In the genomic region with DNA sequence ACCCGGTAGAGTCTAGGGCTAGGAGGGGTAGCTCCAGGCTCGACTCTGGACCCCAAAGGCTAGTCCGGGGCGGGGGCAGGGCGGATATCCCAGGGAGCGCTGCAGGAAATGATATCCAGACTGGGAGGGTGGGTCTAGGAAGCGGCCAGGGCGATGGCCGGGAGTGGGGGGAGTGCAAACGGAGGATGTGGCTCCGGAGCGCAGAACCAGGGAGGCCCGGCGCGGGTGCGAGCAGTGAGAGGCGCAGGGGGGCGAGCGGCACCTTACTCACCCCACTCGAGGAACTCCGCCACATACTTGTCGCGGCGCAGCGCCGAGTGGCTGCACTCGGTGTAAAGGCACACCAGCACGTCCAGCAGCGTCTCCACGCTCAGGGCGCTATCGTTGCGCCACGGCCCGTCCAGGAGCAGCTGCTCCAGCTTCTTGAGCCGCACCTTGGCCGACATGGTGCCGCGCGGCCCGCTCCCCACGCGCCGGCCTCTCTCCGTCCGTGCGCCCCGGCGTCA, we compare ENCODE assay signal across 8 mouse cellular contexts. TPM values are rescaled to one million over a fixed set of nuclear protein-coding genes. Genes with fewer than 3 reads are reported as not detected.
A peak's percentile ranks its signal among the peaks of the same experiment; 100 is the strongest.
DNase-seq lines count a peak whose midpoint lies in the region; ATAC-seq and TF ChIP-seq lines count a peak whose summit lies in the region.

No protein-coding gene starts in this region.

- peak overlapping the region; percentile 94 for H3K9ac ChIP-seq in forebrain, embryonic 15.5 days (replicated peaks)

- 0 out of 2 replicates have a peak, but pooled peaks have one; percentile 9 for TF ChIP-seq POLR2A in brain, embryonic 14.5 days (IDR thresholded peaks at IDR 0.05; ENCODE audit: borderline replicate concordance, extremely low read depth, insufficient read depth, insufficient read length, poor library complexity, severe bottlenecking)

- H3K4me3 ChIP-seq in forebrain, embryonic 15.5 days = peak overlapping the region; percentile 100
- H3K4me3 ChIP-seq in hindbrain, embryonic 10.5 days = peak overlapping the region; percentile 96
- H3K4me3 ChIP-seq in limb, embryonic 10.5 days = peak overlapping the region; percentile 97

- DNase-seq in right cerebral cortex, adult 18-20 months = peak; percentile 38
- DNase-seq in right cerebral cortex, postnatal 36 days (ENCODE audit: low spot score in 2 of 2) = no peak
- DNase-seq in brain, embryonic 14.5 days (ENCODE audit: low read depth) = peak; percentile 47
- DNase-seq in hindbrain, embryonic 10.5 days (ENCODE audit: low spot score) = peak; percentile 53
- DNase-seq in limb, embryonic 10.5 days (ENCODE audit: low spot score) = peak; percentile 72
- peak; percentile 56 for DNase-seq in urinary bladder, postnatal 14 days (ENCODE audit: low spot score)

- H3K27me3 ChIP-seq in forebrain, embryonic 15.5 days = no peaks in the 10 kb centered on the region
- no peaks in the 10 kb centered on the region for H3K27me3 ChIP-seq in hindbrain, embryonic 10.5 days (ENCODE audit: insufficient read depth, poor library complexity, severe bottlenecking)
- 0 out of 2 replicates have a peak, but pooled peaks cover 5% of the 10 kb centered on the region for H3K27me3 ChIP-seq in limb, embryonic 10.5 days (ENCODE audit: low read depth, poor library complexity, severe bottlenecking)

- WGBS in forebrain, embryonic 15.5 days = under 1% methylated on average over 49 of the region's 49 CpGs
- under 1% methylated on average over 49 of the region's 49 CpGs for WGBS in hindbrain, embryonic 10.5 days
- under 1% methylated on average over 49 of the region's 49 CpGs for WGBS in limb, embryonic 10.5 days

- H3K27ac ChIP-seq in forebrain, embryonic 15.5 days (replicated peaks) = peak overlapping the region; percentile 95
- peak overlapping the region; percentile 97 for H3K27ac ChIP-seq in hindbrain, embryonic 10.5 days
- peak overlapping the region; percentile 94 for H3K27ac ChIP-seq in limb, embryonic 10.5 days

- TF ChIP-seq CTCF in brain, embryonic 14.5 days (IDR thresholded peaks at IDR 0.05; ENCODE audit: borderline replicate concordance, extremely low read depth, insufficient read depth, insufficient read length) = no peak

- H3K4me2 ChIP-seq in forebrain, embryonic 15.5 days (replicated peaks) = peak overlapping the region; percentile 78

- H3K4me1 ChIP-seq in forebrain, embryonic 15.5 days = peaks cover 32% of the 10 kb centered on the region
- peaks cover 47% of the 10 kb centered on the region for H3K4me1 ChIP-seq in hindbrain, embryonic 10.5 days (replicated peaks)
- H3K4me1 ChIP-seq in limb, embryonic 10.5 days = peaks cover 33% of the 10 kb centered on the region

- ATAC-seq in forebrain, embryonic 15.5 days (replicated peaks) = no peak; the same call in none of the 2 replicates
- peak; percentile 46 for ATAC-seq in megakaryocyte-erythroid progenitor cell, adult 5-6 weeks (replicated peaks; ENCODE audit: low FRiP score, low TSS enrichment, poor library complexity, severe bottlenecking)

- no peaks in the 10 kb centered on the region for H3K9me3 ChIP-seq in forebrain, embryonic 15.5 days
- no peaks in the 10 kb centered on the region for H3K9me3 ChIP-seq in hindbrain, embryonic 10.5 days
- H3K9me3 ChIP-seq in limb, embryonic 10.5 days (replicated peaks) = no peaks in the 10 kb centered on the region

- no peaks in the 10 kb centered on the region for H3K36me3 ChIP-seq in forebrain, embryonic 15.5 days
- H3K36me3 ChIP-seq in hindbrain, embryonic 10.5 days = no peaks in the 10 kb centered on the region
- H3K36me3 ChIP-seq in limb, embryonic 10.5 days = no peaks in the 10 kb centered on the region

RNA-seq across cellular contexts. Expression of a gene that starts 0.6 kb away (rescaled TPM):
- polyA plus RNA-seq in brain, embryonic 14.5 days (2012; rRNA removed) = 236 and 250 TPM in 2 replicates
- polyA plus RNA-seq in forebrain, embryonic 15.5 days (2015; fragmentation: Nextera tagmentation; extraction: Ambion mirVana) = 33.9 and 35.5 TPM in 2 replicates
- 32.6 and 34.7 TPM in 2 replicates for polyA plus RNA-seq in hindbrain, embryonic 10.5 days (2016; fragmentation: Nextera tagmentation; extraction: Ambion mirVana)
- 30.4 and 32.0 TPM in 2 replicates for polyA plus RNA-seq in limb, embryonic 10.5 days (2016; fragmentation: Nextera tagmentation; extraction: Ambion mirVana)
- total RNA-seq in megakaryocyte-erythroid progenitor cell, adult 5-6 weeks (2014; fragmentation: Nextera tagmentation) = 7.9 and 11.5 TPM in 2 replicates
- total RNA-seq in megakaryocyte-erythroid progenitor cell, adult 5-6 weeks (2017) = 2.6 and 9.6 TPM in 2 replicates

RNA-seq across cellular contexts. Expression of a gene that starts 29.7 kb away (rescaled TPM):
- 0.46 and 0.93 TPM in 2 replicates for polyA plus RNA-seq in brain, embryonic 14.5 days (2012; rRNA removed)
- polyA plus RNA-seq in forebrain, embryonic 15.5 days (2015; fragmentation: Nextera tagmentation; extraction: Ambion mirVana) = 1.6 and 2.2 TPM in 2 replicates
- 0.25 TPM in 1 of 2 replicates, not detected in the other for polyA plus RNA-seq in hindbrain, embryonic 10.5 days (2016; fragmentation: Nextera tagmentation; extraction: Ambion mirVana)
- polyA plus RNA-seq in limb, embryonic 10.5 days (2016; fragmentation: Nextera tagmentation; extraction: Ambion mirVana) = not detected in 2 replicates
- total RNA-seq in megakaryocyte-erythroid progenitor cell, adult 5-6 weeks (2014; fragmentation: Nextera tagmentation) = not detected in 2 replicates
- not detected in 2 replicates for total RNA-seq in megakaryocyte-erythroid progenitor cell, adult 5-6 weeks (2017)

RNA-seq across cellular contexts. Expression of a gene that starts 39.9 kb away (rescaled TPM):
- polyA plus RNA-seq in brain, embryonic 14.5 days (2012; rRNA removed) = 3.5 and 3.9 TPM in 2 replicates
- polyA plus RNA-seq in forebrain, embryonic 15.5 days (2015; fragmentation: Nextera tagmentation; extraction: Ambion mirVana) = 1.7 and 2.0 TPM in 2 replicates
- polyA plus RNA-seq in hindbrain, embryonic 10.5 days (2016; fragmentation: Nextera tagmentation; extraction: Ambion mirVana) = 4.7 and 5.4 TPM in 2 replicates
- 5.1 and 6.5 TPM in 2 replicates for polyA plus RNA-seq in limb, embryonic 10.5 days (2016; fragmentation: Nextera tagmentation; extraction: Ambion mirVana)
- 0.27 TPM in 1 of 2 replicates, not detected in the other for total RNA-seq in megakaryocyte-erythroid progenitor cell, adult 5-6 weeks (2014; fragmentation: Nextera tagmentation)
- not detected in 2 replicates for total RNA-seq in megakaryocyte-erythroid progenitor cell, adult 5-6 weeks (2017)

Comparison
In these comparisons a context has a peak if more than half of its experiments do, and no peak if none do; other contexts are left out.
1. DNase-seq: peak in right cerebral cortex, adult 18-20 months (single experiment), brain, embryonic 14.5 days (single experiment), hindbrain, embryonic 10.5 days (single experiment), limb, embryonic 10.5 days (single experiment) and urinary bladder, postnatal 14 days (single experiment); none in right cerebral cortex, postnatal 36 days (0 of 2).
2. Peak in every context shown above with its lines, with median percentiles within 50 percentile points of each other: H3K27ac ChIP-seq and H3K4me3 ChIP-seq.